Mouse (Mus musculus): ENCODE data around the gene Dbnl. TPM values are rescaled to one million over a fixed set of nuclear protein-coding genes. Genes with fewer than 3 reads are reported as not detected.
A peak's percentile ranks its signal among the peaks of the same experiment; 100 is the strongest.

Dbnl gene
- polyA plus RNA-seq, 1 experiment from 2014 or later: 144 TPM

DNA sequence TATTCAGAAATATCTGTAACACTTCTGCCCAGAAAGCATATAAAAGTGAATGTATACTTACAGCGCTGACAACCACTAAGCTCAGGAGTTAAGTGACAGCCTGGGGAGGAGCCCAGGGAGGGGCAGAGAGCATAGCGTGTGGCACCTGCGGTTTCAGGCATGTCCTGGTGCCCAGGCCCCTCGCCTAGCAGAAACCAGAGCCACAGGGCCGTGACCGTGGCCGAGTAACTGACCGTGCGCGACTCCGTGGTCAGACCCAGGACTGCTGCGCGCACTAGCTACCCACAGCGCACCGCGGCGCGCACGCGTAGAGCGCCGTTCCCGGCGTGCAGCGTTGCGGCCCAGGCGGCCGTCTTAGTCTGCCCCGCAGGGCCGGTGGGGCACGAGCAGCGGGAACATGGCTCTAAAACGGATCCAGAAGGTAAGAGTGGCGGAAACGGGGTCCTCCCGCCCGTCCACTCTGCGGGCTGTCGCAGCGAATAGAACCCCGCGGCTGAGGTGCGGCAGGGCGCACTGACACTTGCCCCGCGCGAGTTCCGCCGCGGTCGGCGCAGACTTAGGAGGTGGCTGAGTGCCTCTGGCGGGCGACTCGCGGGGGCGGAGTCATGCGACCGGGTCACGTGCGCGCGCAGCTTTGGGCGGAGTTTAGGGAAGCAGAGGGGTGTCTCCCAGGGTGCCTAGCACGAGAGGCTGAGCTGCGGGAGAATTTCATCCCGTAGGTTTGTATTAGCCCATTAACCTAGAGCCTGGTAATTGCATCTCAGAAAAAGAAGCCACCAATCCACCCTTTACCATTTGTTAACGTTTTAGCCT, 26.3 kb upstream of the Dbnl start, which contains the start of gene Urgcp:
Urgcp (minus strand) TSS at position 557 of the 813 bp plus-strand sequence.
- H3K4me3 ChIP-seq (ENCODE audit: low read depth, low read length): peak within 1 kb of the TSS; percentile 52
- H3K9ac ChIP-seq (ENCODE audit: low read depth, low read length): peak within 1 kb of the TSS; percentile 79
- H3K27ac ChIP-seq (ENCODE audit: low read depth, low read length): peak within 1 kb of the TSS; percentile 85
- H3K9me3 ChIP-seq (ENCODE audit: control insufficient read depth, low read length): no peaks in the 10 kb centered on the region
- WGBS: under 1% methylated on average over 67 of the region's 68 CpGs
- H3K4me1 ChIP-seq (replicated peaks; ENCODE audit: control insufficient read depth, insufficient read depth, low read length): no peaks in the 10 kb centered on the region
- H3K4me2 ChIP-seq (replicated peaks; ENCODE audit: low read depth, low read length): peak within 1 kb of the TSS; percentile 78
- no peaks in the 10 kb centered on the region for H3K27me3 ChIP-seq (ENCODE audit: control insufficient read depth, insufficient read depth, low read length)
- DNase-seq (ENCODE audit: low spot score) (peak; percentile 98), ATAC-seq (ENCODE audit: low FRiP score) (peak; percentile 99)
- H3K36me3 ChIP-seq (ENCODE audit: control insufficient read depth, insufficient read depth, low read length): no peaks in the 10 kb centered on the region

DNA sequence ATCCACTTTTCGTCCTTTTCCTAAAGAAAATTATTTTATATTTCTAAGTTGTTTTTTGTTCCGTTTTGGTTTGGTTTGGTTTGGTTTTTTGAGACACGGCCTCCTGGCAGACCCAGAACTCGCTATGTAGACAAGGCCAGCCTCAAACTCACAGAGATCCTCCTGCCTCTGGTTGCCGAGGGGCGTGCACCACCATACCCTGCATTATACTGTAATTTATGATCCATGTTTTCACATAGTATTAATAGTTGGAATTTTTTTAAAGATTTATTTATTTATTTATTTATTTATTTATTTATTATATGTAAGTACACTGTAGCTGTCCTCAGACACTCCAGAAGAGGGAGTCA, 25.7 kb upstream of the Dbnl start:
- Histone ChIP-seq H3K9ac (ENCODE audit: low read depth, low read length) (no peak overlapping the region), H3K27me3 (ENCODE audit: control insufficient read depth, insufficient read depth, low read length) (no peaks in the 10 kb centered on the region), H3K36me3 (ENCODE audit: control insufficient read depth, insufficient read depth, low read length) (no peaks in the 10 kb centered on the region), H3K4me2 (replicated peaks; ENCODE audit: low read depth, low read length) (peak overlapping the region; percentile 78), H3K4me3 (ENCODE audit: low read depth, low read length) (peak overlapping the region; percentile 52), H3K9me3 (ENCODE audit: control insufficient read depth, low read length) (no peaks in the 10 kb centered on the region), H3K4me1 (replicated peaks; ENCODE audit: control insufficient read depth, insufficient read depth, low read length) (no peaks in the 10 kb centered on the region), H3K27ac (ENCODE audit: low read depth, low read length) (peak overlapping the region; percentile 85)
- WGBS: 21% methylated on average over 6 of the region's 6 CpGs
- ATAC-seq (ENCODE audit: low FRiP score): peak; percentile 59
- DNase-seq (ENCODE audit: low spot score): no peak

DNA sequence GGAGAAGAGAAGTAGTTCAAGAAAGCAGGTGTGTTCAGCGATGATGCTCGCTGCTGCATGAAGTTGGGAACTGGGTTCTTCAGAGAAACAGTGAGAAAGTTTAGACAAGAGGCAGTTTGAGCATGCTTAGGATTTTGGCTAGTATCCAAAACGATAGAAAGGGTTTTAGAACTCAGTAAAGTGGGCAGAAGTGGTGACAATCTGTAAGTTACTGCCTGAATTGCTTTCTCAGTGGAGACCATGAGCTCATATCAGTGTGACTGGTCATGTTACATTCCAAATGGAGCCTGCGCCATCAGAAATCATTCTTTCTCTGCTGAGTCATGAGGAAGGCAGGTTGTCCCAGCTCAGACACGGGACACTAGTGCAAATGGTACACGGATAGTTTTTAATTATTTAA, 22.3 kb upstream of the Dbnl start:
- Histone ChIP-seq H3K27ac (ENCODE audit: low read depth, low read length) (no peak overlapping the region), H3K36me3 (ENCODE audit: control insufficient read depth, insufficient read depth, low read length) (no peaks in the 10 kb centered on the region), H3K9ac (ENCODE audit: low read depth, low read length) (no peak overlapping the region), H3K27me3 (ENCODE audit: control insufficient read depth, insufficient read depth, low read length) (no peaks in the 10 kb centered on the region), H3K4me1 (replicated peaks; ENCODE audit: control insufficient read depth, insufficient read depth, low read length) (no peaks in the 10 kb centered on the region), H3K4me2 (replicated peaks; ENCODE audit: low read depth, low read length) (no peak overlapping the region), H3K9me3 (ENCODE audit: control insufficient read depth, low read length) (no peaks in the 10 kb centered on the region), H3K4me3 (ENCODE audit: low read depth, low read length) (no peak overlapping the region)
- ATAC-seq (ENCODE audit: low FRiP score) (no peak), DNase-seq (ENCODE audit: low spot score) (no peak)
- WGBS: 88% methylated on average over 6 of the region's 6 CpGs

DNA sequence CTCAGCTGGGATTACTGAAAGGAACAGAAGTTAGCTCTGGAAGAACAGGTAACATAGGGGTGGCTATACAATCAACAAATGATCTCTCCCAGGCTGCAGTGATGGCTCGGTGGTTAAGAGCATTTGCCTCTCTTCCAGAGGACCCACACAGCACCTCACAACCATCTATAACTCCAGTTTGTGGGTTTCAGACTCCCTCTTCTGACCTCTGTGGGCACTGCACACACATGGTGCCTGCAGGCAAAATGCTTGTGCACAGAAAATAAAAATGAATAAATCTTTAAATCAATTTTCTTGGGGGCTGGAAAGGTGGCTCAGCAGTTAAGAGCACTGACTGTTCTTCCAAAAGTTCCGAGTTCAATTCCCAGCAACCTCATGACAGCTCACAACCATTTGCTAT, 9.8 kb upstream of the Dbnl start:
- WGBS: 54% methylated on average over 2 of the region's 2 CpGs
- DNase-seq (ENCODE audit: low spot score) (peak; percentile 28), ATAC-seq (ENCODE audit: low FRiP score) (no peak)
- no peaks in the 10 kb centered on the region for H3K36me3 ChIP-seq (ENCODE audit: control insufficient read depth, insufficient read depth, low read length)
- no peak overlapping the region for H3K27ac ChIP-seq (ENCODE audit: low read depth, low read length)
- H3K9me3 ChIP-seq (ENCODE audit: control insufficient read depth, low read length): no peaks in the 10 kb centered on the region
- H3K4me2 ChIP-seq (replicated peaks; ENCODE audit: low read depth, low read length): no peak overlapping the region
- H3K27me3 ChIP-seq (ENCODE audit: control insufficient read depth, insufficient read depth, low read length): no peaks in the 10 kb centered on the region
- H3K4me3 ChIP-seq (ENCODE audit: low read depth, low read length): no peak overlapping the region
- H3K4me1 ChIP-seq (replicated peaks; ENCODE audit: control insufficient read depth, insufficient read depth, low read length): no peaks in the 10 kb centered on the region
- no peak overlapping the region for H3K9ac ChIP-seq (ENCODE audit: low read depth, low read length)

DNA sequence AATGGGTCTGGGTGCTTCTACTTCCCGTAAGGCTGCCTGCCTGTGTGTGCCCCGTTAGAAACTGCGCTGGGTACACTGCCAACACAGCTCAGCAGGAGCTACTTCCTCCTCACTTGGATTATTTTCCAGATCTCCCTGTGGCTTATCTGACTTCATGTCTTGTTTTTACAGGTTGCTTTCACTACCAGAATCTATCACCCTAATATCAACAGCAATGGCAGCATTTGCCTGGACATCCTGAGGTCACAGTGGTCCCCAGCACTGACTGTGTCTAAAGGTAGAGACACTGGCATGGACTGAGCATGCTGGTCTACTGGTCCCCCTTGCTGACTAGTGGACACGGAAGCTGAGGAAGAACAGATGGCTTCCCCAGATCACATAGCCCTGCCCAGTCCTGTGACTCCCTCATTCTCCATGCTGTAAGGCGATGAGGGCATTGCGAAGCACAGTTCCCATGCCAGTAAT, 8.2 kb upstream of the Dbnl start:
- Histone ChIP-seq H3K27me3 (ENCODE audit: control insufficient read depth, insufficient read depth, low read length) (no peaks in the 10 kb centered on the region), H3K27ac (ENCODE audit: low read depth, low read length) (no peak overlapping the region), H3K4me2 (replicated peaks; ENCODE audit: low read depth, low read length) (no peak overlapping the region), H3K9ac (ENCODE audit: low read depth, low read length) (no peak overlapping the region), H3K9me3 (ENCODE audit: control insufficient read depth, low read length) (no peaks in the 10 kb centered on the region), H3K36me3 (ENCODE audit: control insufficient read depth, insufficient read depth, low read length) (no peaks in the 10 kb centered on the region), H3K4me1 (replicated peaks; ENCODE audit: control insufficient read depth, insufficient read depth, low read length) (no peaks in the 10 kb centered on the region), H3K4me3 (ENCODE audit: low read depth, low read length) (no peak overlapping the region)
- 91% methylated on average over 6 of the region's 6 CpGs for WGBS
- no peak for DNase-seq (ENCODE audit: low spot score)
- ATAC-seq (ENCODE audit: low FRiP score): no peak

DNA sequence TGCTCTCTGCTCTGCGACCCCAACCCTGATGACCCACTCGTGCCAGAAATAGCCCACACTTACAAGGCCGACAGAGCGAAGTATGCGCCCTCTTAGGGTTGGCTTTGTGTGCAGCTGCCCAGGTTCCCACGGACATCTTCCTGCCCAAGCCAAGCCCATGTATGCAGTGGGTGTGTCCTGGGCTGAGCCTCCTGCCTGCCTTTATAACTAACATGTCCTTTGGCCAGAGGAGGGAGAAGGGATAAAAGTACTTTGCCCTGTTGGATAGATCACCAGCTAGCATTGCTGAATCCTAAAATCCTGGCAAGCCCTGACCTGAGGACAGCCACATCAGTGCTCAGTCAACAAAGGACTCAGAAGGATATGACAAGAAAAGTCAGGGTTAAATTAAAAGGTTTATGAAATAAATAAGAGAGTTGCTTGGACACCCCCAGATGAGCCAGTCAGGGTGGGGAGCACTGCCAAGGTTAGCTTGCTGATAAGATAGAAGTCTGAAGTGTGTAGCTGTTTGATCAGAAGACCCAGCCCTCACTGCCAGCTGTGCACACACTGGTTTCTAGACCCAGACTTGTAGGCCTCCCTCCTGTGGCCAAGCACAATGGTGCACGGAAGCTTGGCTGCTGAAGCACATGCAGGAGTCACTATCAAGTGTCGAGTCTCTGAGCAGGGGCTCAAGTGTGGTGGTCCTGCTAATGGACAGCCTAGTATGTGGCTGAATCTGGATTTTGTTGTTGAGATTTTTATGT, 5.9 kb upstream of the Dbnl start:
- ATAC-seq (ENCODE audit: low FRiP score) (no peak), DNase-seq (ENCODE audit: low spot score) (no peak)
- Histone ChIP-seq H3K27ac (ENCODE audit: low read depth, low read length) (no peak overlapping the region), H3K4me1 (replicated peaks; ENCODE audit: control insufficient read depth, insufficient read depth, low read length) (no peaks in the 10 kb centered on the region), H3K4me2 (replicated peaks; ENCODE audit: low read depth, low read length) (no peak overlapping the region), H3K27me3 (ENCODE audit: control insufficient read depth, insufficient read depth, low read length) (no peaks in the 10 kb centered on the region), H3K9me3 (ENCODE audit: control insufficient read depth, low read length) (no peaks in the 10 kb centered on the region), H3K9ac (ENCODE audit: low read depth, low read length) (no peak overlapping the region), H3K36me3 (ENCODE audit: control insufficient read depth, insufficient read depth, low read length) (no peaks in the 10 kb centered on the region), H3K4me3 (ENCODE audit: low read depth, low read length) (no peak overlapping the region)
- WGBS: 75% methylated on average over 8 of the region's 8 CpGs

DNA sequence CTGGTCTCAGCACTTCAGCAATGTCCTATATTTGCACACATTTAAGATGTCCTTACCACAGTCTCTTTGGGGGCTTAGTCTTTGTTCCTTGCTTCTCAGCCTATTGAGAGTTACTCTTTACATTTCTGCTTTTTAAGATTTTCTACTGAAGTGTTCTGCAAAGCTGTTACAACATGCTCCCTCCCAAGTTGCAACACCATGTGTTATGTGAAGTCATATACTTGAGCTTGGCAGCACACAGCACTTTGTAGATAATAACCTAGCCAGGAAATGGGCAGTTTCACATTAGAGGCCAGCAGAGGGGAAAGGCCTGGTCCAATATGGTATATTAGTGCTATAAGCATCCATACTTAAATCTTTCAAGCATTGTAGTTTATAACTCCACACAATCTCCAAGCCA, 2.6 kb upstream of the Dbnl start:
- no peak for DNase-seq (ENCODE audit: low spot score)
- ATAC-seq (ENCODE audit: low FRiP score): no peak
- Histone ChIP-seq H3K9me3 (ENCODE audit: control insufficient read depth, low read length) (no peaks in the 10 kb centered on the region), H3K27ac (ENCODE audit: low read depth, low read length) (no peak overlapping the region), H3K36me3 (ENCODE audit: control insufficient read depth, insufficient read depth, low read length) (no peaks in the 10 kb centered on the region), H3K4me2 (replicated peaks; ENCODE audit: low read depth, low read length) (no peak overlapping the region), H3K4me3 (ENCODE audit: low read depth, low read length) (no peak overlapping the region), H3K27me3 (ENCODE audit: control insufficient read depth, insufficient read depth, low read length) (no peaks in the 10 kb centered on the region), H3K4me1 (replicated peaks; ENCODE audit: control insufficient read depth, insufficient read depth, low read length) (peaks cover 4% of the 10 kb centered on the region; the same call in 1 of the 2 replicates), H3K9ac (ENCODE audit: low read depth, low read length) (no peak overlapping the region)

DNA sequence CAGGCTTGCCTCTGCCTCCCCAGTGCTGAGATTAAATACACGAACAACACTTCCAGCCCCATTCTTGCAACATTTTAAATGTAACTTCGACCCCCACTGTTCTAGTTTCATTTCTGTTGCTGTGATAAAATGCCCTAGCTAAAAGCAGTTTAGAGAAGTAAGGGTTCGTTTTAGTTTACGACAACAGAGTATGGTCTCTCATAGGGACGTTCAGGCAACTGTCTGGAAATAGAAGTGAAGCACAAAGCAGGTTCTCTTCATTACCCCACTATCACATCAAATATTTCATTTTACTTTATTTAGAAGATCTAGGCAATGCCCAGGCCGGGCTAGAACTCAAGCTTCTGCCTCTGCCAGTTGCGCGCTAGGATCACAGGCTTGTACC, 625 bp upstream of the Dbnl start:
- Histone ChIP-seq H3K36me3 (ENCODE audit: control insufficient read depth, insufficient read depth, low read length) (no peaks in the 10 kb centered on the region), H3K9me3 (ENCODE audit: control insufficient read depth, low read length) (no peaks in the 10 kb centered on the region), H3K27me3 (ENCODE audit: control insufficient read depth, insufficient read depth, low read length) (no peaks in the 10 kb centered on the region), H3K4me3 (ENCODE audit: low read depth, low read length) (peak overlapping the region; percentile 75), H3K27ac (ENCODE audit: low read depth, low read length) (peak overlapping the region; percentile 83), H3K9ac (ENCODE audit: low read depth, low read length) (peak overlapping the region; percentile 85), H3K4me2 (replicated peaks; ENCODE audit: low read depth, low read length) (peak overlapping the region; percentile 84), H3K4me1 (replicated peaks; ENCODE audit: control insufficient read depth, insufficient read depth, low read length) (peaks cover 4% of the 10 kb centered on the region; the same call in 1 of the 2 replicates)
- DNase-seq (ENCODE audit: low spot score): no peak
- 34% methylated on average over 8 of the region's 8 CpGs for WGBS
- no peak for ATAC-seq (ENCODE audit: low FRiP score)

Data from hindbrain, embryonic 11.5 days (tissue).